Mouse (Mus musculus): ENCODE results near the gene B3gnt9.

DNA sequence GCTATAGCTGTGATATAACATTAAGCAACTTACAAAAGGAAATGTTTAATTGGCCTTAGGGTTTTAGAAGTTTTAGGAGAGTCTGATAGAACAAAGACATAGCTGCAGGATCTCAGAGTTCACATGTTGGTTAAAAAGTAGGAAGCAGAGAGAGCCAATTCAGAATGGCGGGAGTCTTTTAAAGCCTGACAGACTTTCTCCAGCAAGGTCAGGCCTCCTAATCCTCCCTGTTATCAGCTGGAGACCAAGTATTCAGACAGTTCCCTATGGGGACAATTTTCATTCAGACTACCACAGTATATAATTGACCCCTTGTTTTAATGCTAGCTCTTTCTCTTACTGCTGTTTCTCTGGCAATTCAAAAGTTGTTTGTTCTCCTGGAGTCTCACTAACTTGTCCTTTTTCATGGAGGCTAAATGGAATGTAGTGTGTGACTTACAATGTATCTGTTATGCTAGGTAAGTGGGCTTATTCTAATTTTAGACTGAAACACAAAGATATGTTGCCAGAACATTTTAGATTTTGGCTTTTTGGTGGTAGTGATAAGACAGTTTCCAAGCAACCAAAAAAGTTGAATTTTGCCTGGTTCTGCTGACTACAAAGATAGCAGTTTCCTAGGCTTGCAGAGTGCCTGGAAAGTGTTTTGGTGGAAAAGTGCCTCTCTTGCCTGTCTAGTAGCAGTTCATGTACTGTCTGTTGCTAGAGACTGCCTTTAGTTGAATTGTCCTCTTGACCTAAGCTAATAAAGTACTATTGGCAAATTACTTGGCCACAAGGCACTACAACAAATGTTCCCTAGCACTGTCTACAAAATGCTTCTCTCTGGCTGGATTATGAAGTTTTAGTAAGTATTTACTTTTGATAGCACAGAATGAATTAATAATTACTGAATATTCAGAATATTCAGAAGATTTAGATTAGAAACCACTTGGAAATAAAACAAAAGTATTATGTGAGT is 45.5 kb downstream of the B3gnt9 start:
- no peak for TF ChIP-seq CTCF (IDR thresholded peaks at IDR 0.05)
- TF ChIP-seq POLR2A (IDR thresholded peaks at IDR 0.05; ENCODE audit: insufficient read depth, low read depth, low read length), result no peak
- TF ChIP-seq EP300 (IDR thresholded peaks at IDR 0.05; ENCODE audit: insufficient read depth, low read depth, low read length), result no peak

All from heart, adult 2 months (tissue).